Mouse (Mus musculus): Measurements from ENCODE around the gene Ttc29. TPM values are rescaled to one million over a fixed set of nuclear protein-coding genes. Genes with fewer than 3 reads are reported as not detected.

Ttc29 gene
- total and polyA plus RNA-seq, 3 experiments = 0.49 TPM; not detected in 2

GRCm38 (mm10) chr8:78284805-78285204, 71.7 kb downstream of the Ttc29 start:
- H3K27me3 ChIP-seq (ENCODE audit: control insufficient read depth, insufficient read depth, low read length) = no peaks in the 10 kb centered on the region
- no peak for TF ChIP-seq EP300 (IDR thresholded peaks at IDR 0.05; ENCODE audit: insufficient read depth, low read depth, low read length)
- no peak for TF ChIP-seq POLR2A (IDR thresholded peaks at IDR 0.05; ENCODE audit: insufficient read depth, low read depth, low read length)
- TF ChIP-seq CTCF (IDR thresholded peaks at IDR 0.05) = no peak
- no peak overlapping the region for H3K27ac ChIP-seq
- 80% methylated on average over 2 of the region's 2 CpGs for WGBS
- H3K36me3 ChIP-seq (ENCODE audit: control insufficient read depth, insufficient read depth, low read length) = no peaks in the 10 kb centered on the region
- DNase-seq = no peak
- H3K4me1 ChIP-seq (ENCODE audit: control insufficient read depth, insufficient read depth, low read length) = no peaks in the 10 kb centered on the region
- no peak overlapping the region for H3K9ac ChIP-seq (ENCODE audit: low read depth, low read length)
- no peaks in the 10 kb centered on the region for H3K79me2 ChIP-seq (replicated peaks; ENCODE audit: control insufficient read depth, insufficient read depth, low read length)
- intact Hi-C loops (cut with DNase I) = no loop called here
- no peak overlapping the region for H3K4me3 ChIP-seq

- 80% methylated on average over 4 of the region's 4 CpGs for WGBS
- H3K9ac ChIP-seq (ENCODE audit: low read depth, low read length) = no peak overlapping the region
- DNase-seq = no peak
- no peak overlapping the region for H3K4me3 ChIP-seq
- H3K4me1 ChIP-seq (ENCODE audit: control insufficient read depth, insufficient read depth, low read length) = no peaks in the 10 kb centered on the region
- TF ChIP-seq POLR2A (IDR thresholded peaks at IDR 0.05; ENCODE audit: insufficient read depth, low read depth, low read length) (no peak), EP300 (IDR thresholded peaks at IDR 0.05; ENCODE audit: insufficient read depth, low read depth, low read length) (no peak), CTCF (IDR thresholded peaks at IDR 0.05) (no peak)
- H3K79me2 ChIP-seq (replicated peaks; ENCODE audit: control insufficient read depth, insufficient read depth, low read length) = no peaks in the 10 kb centered on the region
- intact Hi-C loops (cut with DNase I) = no loop called here
- no peak overlapping the region for H3K27ac ChIP-seq
- H3K36me3 ChIP-seq (ENCODE audit: control insufficient read depth, insufficient read depth, low read length) = no peaks in the 10 kb centered on the region
- no peaks in the 10 kb centered on the region for H3K27me3 ChIP-seq (ENCODE audit: control insufficient read depth, insufficient read depth, low read length)
These were observed 72.3 kb downstream of the Ttc29 start for GRCm38 (mm10) chr8:78285366-78285765.

- Histone ChIP-seq H3K27me3 (ENCODE audit: control insufficient read depth, insufficient read depth, low read length) (no peaks in the 10 kb centered on the region), H3K4me3 (no peak overlapping the region), H3K79me2 (replicated peaks; ENCODE audit: control insufficient read depth, insufficient read depth, low read length) (no peaks in the 10 kb centered on the region), H3K27ac (no peak overlapping the region), H3K9ac (ENCODE audit: low read depth, low read length) (no peak overlapping the region), H3K4me1 (ENCODE audit: control insufficient read depth, insufficient read depth, low read length) (no peaks in the 10 kb centered on the region), H3K36me3 (ENCODE audit: control insufficient read depth, insufficient read depth, low read length) (no peaks in the 10 kb centered on the region)
- DNase-seq = no peak
- 72% methylated on average over 10 of the region's 10 CpGs for WGBS
- intact Hi-C loops (cut with DNase I) = no loop called here
- TF ChIP-seq POLR2A (IDR thresholded peaks at IDR 0.05; ENCODE audit: insufficient read depth, low read depth, low read length) (no peak), EP300 (IDR thresholded peaks at IDR 0.05; ENCODE audit: insufficient read depth, low read depth, low read length) (no peak), CTCF (IDR thresholded peaks at IDR 0.05) (no peak)
These were observed 76.4 kb downstream of the Ttc29 start for GRCm38 (mm10) chr8:78289374-78289971.

GRCm38 (mm10) chr8:78290274-78290673, 77.2 kb downstream of the Ttc29 start:
- intact Hi-C loops (cut with DNase I) = loop anchor here (5.0 kb wide), 1 partner anchor 932 kb away; no protein-coding TSS in a partner anchor
- Histone ChIP-seq H3K9ac (ENCODE audit: low read depth, low read length) (no peak overlapping the region), H3K79me2 (replicated peaks; ENCODE audit: control insufficient read depth, insufficient read depth, low read length) (no peaks in the 10 kb centered on the region), H3K27me3 (ENCODE audit: control insufficient read depth, insufficient read depth, low read length) (no peaks in the 10 kb centered on the region), H3K36me3 (ENCODE audit: control insufficient read depth, insufficient read depth, low read length) (no peaks in the 10 kb centered on the region), H3K27ac (no peak overlapping the region), H3K4me1 (ENCODE audit: control insufficient read depth, insufficient read depth, low read length) (no peaks in the 10 kb centered on the region), H3K4me3 (no peak overlapping the region)
- TF ChIP-seq EP300 (IDR thresholded peaks at IDR 0.05; ENCODE audit: insufficient read depth, low read depth, low read length) (no peak), POLR2A (IDR thresholded peaks at IDR 0.05; ENCODE audit: insufficient read depth, low read depth, low read length) (no peak), CTCF (IDR thresholded peaks at IDR 0.05) (no peak)
- 56% methylated on average over 7 of the region's 7 CpGs for WGBS
- no peak for DNase-seq

- Histone ChIP-seq H3K9ac (ENCODE audit: low read depth, low read length) (no peak overlapping the region), H3K36me3 (ENCODE audit: control insufficient read depth, insufficient read depth, low read length) (no peaks in the 10 kb centered on the region), H3K4me3 (no peak overlapping the region), H3K27ac (no peak overlapping the region), H3K27me3 (ENCODE audit: control insufficient read depth, insufficient read depth, low read length) (no peaks in the 10 kb centered on the region), H3K4me1 (ENCODE audit: control insufficient read depth, insufficient read depth, low read length) (no peaks in the 10 kb centered on the region), H3K79me2 (replicated peaks; ENCODE audit: control insufficient read depth, insufficient read depth, low read length) (no peaks in the 10 kb centered on the region)
- intact Hi-C loops (cut with DNase I) = no loop called here
- no peak for DNase-seq
- no peak for TF ChIP-seq POLR2A (IDR thresholded peaks at IDR 0.05; ENCODE audit: insufficient read depth, low read depth, low read length)
- 66% methylated on average over 5 of the region's 5 CpGs for WGBS
These were observed 82.4 kb downstream of the Ttc29 start for GRCm38 (mm10) chr8:78295494-78295893.

GRCm38 (mm10) chr8:78303579-78303978, 90.5 kb downstream of the Ttc29 start:
- Histone ChIP-seq H3K27me3 (ENCODE audit: control insufficient read depth, insufficient read depth, low read length) (no peaks in the 10 kb centered on the region), H3K36me3 (ENCODE audit: control insufficient read depth, insufficient read depth, low read length) (no peaks in the 10 kb centered on the region), H3K9ac (ENCODE audit: low read depth, low read length) (no peak overlapping the region)

More at GRCm38 (mm10) chr8:78303579-78303978, 90.5 kb downstream of the Ttc29 start:
- no peaks in the 10 kb centered on the region for H3K79me2 ChIP-seq (replicated peaks; ENCODE audit: control insufficient read depth, insufficient read depth, low read length)
- H3K4me3 ChIP-seq = no peak overlapping the region
- WGBS = 38% methylated on average over 7 of the region's 7 CpGs
- no peaks in the 10 kb centered on the region for H3K4me1 ChIP-seq (ENCODE audit: control insufficient read depth, insufficient read depth, low read length)
- DNase-seq = no peak
- intact Hi-C loops (cut with DNase I) = no loop called here
- no peak overlapping the region for H3K27ac ChIP-seq
- TF ChIP-seq CTCF (IDR thresholded peaks at IDR 0.05) = no peak
- no peak for TF ChIP-seq POLR2A (IDR thresholded peaks at IDR 0.05; ENCODE audit: insufficient read depth, low read depth, low read length)
- no peak for TF ChIP-seq EP300 (IDR thresholded peaks at IDR 0.05; ENCODE audit: insufficient read depth, low read depth, low read length)
